Mouse (Mus musculus) intestine, embryonic 15.5 days (tissue): ENCODE measurements at regions not wholly inside any gene's neighbourhood (a gene's known extent, or its start where the extent isn't known, plus 50 kb on each side); places are given as distances from the start of the nearest gene placed in this dataset.
"Not testable (repeated sequence)": the region's sequence is repeated elsewhere in the genome, so short reads cannot be mapped to it uniquely, and the experiment has no call there.

ENCODE experiments used
- ATAC-seq: fragments of 200-750 bp; cut with Nextera tagmentation; 2 replicates; pipeline ENCODE4 v1.8.0; 2017; ENCODE audit warnings: moderate TSS enrichment, moderate library complexity
- H3K27ac ChIP-seq: fragments of 300-500 bp; sonication (generic); 2 replicates; pipeline ENCODE4 v1.5.1; 2015; ENCODE audit warnings: mild to moderate bottlenecking, inconsistent platforms
- H3K27me3 ChIP-seq: fragments of 300-500 bp; sonication (generic); replicated peaks from 2 replicates; pipeline ENCODE4 v1.6.1; 2015; ENCODE audit warnings: inconsistent platforms
- H3K36me3 ChIP-seq: fragments of 300-500 bp; sonication (generic); 2 replicates; pipeline ENCODE4 v1.6.1; 2015; ENCODE audit warnings: inconsistent platforms
- H3K4me1 ChIP-seq: fragments of 300-500 bp; sonication (generic); replicated peaks from 2 replicates; pipeline ENCODE4 v1.6.1; 2015; ENCODE audit warnings: inconsistent platforms
- H3K4me2 ChIP-seq: fragments of 300-500 bp; sonication (generic); replicated peaks from 2 replicates; pipeline ENCODE4 v1.6.1; 2015; ENCODE audit warnings: mild to moderate bottlenecking, inconsistent platforms
- H3K4me3 ChIP-seq: fragments of 300-500 bp; sonication (generic); replicated peaks from 2 replicates; pipeline ENCODE4 v1.5.1; 2015; ENCODE audit warnings: inconsistent platforms
- H3K9ac ChIP-seq: fragments of 300-500 bp; sonication (generic); 2 replicates; pipeline ENCODE4 v1.6.1; 2015; ENCODE audit warnings: inconsistent platforms
- H3K9me3 ChIP-seq: fragments of 300-500 bp; sonication (generic); 2 replicates; pipeline ENCODE4 v1.6.1; 2016; ENCODE audit warnings: inconsistent platforms
- WGBS: fragments of 180-500 bp; shearing (Covaris S2); methylation state at CpG from one replicate; pipeline ENCODE4 v1.1.7; 2015; 5-methylcytosine and 5-hydroxymethylcytosine counted together

DNA sequence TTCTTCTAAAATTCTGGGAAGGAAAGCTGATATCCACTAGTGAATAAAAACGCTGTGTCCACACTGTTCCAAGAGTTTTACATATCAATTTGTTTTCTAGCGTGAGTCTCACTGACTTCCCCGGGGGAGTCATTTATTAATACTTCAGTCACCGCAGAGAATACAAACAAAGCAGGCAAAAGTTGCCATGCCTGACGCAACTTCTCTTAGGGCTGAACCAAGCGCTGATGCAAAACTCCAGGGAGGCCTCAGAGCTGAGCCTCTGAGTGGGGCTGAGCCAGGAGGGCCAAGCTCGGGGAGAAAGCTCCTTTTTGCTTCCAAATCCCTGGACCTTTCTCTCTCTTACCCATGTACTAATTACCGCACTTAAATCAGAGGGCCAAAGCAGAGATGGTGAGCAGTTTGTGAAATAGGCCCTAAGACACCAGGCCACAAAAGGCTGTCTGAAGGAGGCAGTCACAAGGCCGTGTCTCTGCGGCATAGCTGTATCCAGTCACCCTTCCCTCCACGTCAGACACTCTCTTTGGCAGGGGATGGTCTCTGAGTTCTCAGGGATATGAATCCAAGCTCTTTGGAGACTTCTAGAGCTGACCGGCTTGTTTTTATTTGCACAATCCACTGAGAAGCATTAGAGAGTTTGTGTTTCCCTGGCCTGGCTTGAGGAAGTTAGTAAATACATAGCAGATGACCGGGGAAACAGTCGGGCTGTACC lies 260.2 kb upstream of the Jarid2 start:
- ATAC-seq: no peak
- no peaks in the 10 kb centered on the region for H3K36me3 ChIP-seq
- no peak overlapping the region for H3K27ac ChIP-seq
- H3K9ac ChIP-seq: no peak overlapping the region
- H3K4me2 ChIP-seq: no peak overlapping the region
- no peaks in the 10 kb centered on the region for H3K27me3 ChIP-seq
- H3K4me1 ChIP-seq: no peaks in the 10 kb centered on the region
- WGBS: 78% methylated on average over 14 of the region's 14 CpGs
- H3K9me3 ChIP-seq: no peaks in the 10 kb centered on the region
- no peak overlapping the region for H3K4me3 ChIP-seq

DNA sequence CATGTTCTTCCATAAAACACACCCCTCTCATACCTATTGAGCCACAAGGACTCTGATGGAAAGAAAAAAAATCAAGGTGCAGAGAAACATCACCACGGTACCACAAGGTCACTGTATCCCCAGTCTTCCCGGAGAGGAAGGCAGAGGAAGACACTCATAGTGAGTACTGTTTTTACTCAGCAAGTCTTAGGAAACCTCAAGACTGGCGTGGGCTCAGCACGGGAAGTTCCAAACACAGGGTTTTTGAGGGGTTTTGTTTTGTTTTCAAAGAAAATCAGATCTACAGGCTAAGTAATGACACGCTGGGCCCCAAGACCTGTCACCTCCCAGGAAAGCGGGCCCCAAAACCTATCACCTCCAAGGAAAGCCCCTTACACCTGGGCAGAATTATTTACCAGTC lies 259.6 kb upstream of the Jarid2 start:
- 84% methylated on average over 6 of the region's 6 CpGs for WGBS
- Histone ChIP-seq H3K4me3 (no peak overlapping the region), H3K36me3 (no peaks in the 10 kb centered on the region), H3K27ac (no peak overlapping the region), H3K9ac (no peak overlapping the region), H3K27me3 (no peaks in the 10 kb centered on the region), H3K4me1 (no peaks in the 10 kb centered on the region), H3K4me2 (no peak overlapping the region), H3K9me3 (no peaks in the 10 kb centered on the region)
- ATAC-seq: no peak

DNA sequence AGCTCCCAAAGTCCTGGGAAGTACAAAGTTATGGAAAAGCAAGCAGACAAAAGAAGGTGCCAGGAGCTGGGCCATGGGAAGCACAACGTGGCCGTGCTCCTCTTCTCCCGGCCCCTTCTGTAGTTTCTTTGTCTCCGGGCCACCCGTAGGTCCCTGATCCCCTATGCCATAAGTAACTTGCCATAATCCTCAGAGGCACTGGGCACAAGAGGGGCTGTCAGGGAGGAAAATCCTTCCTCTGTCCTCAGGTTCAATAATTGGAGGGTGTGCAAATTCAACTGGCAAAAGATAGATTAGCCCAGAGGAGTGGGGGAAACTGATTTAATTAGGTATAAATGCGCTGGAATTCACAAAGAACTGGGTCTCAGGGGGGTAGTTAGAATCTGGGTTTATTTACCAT lies 256.1 kb upstream of the Jarid2 start:
- ATAC-seq: no peak
- Histone ChIP-seq H3K4me3 (no peak overlapping the region), H3K4me2 (no peak overlapping the region), H3K27ac (no peak overlapping the region), H3K4me1 (no peaks in the 10 kb centered on the region), H3K9me3 (no peaks in the 10 kb centered on the region), H3K36me3 (no peaks in the 10 kb centered on the region), H3K27me3 (no peaks in the 10 kb centered on the region), H3K9ac (no peak overlapping the region)
- 67% methylated on average over 6 of the region's 6 CpGs for WGBS

DNA sequence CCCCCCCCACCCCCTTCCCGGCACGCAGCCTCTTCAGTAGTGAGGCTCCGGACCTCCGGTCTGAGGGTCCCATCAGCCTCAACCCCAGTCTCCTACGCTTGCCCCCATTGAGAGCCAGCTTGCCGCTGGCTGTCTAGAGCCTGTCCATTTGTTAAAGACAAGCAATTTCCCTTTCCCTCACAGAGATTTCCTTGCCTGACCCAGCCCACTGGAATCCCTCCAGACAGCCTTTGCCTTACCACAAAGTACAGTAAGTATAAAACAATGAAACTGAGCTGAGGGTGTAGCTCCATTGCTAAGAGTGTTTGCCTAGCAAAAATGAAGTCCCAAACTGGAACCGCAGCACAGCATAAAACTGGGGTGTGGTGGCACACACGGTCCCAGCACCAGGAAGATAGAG lies 252.4 kb upstream of the Jarid2 start:
- H3K4me1 ChIP-seq: no peaks in the 10 kb centered on the region
- no peak overlapping the region for H3K9ac ChIP-seq
- no peak overlapping the region for H3K4me3 ChIP-seq
- no peaks in the 10 kb centered on the region for H3K36me3 ChIP-seq
- H3K27me3 ChIP-seq: no peaks in the 10 kb centered on the region
- H3K9me3 ChIP-seq: no peaks in the 10 kb centered on the region
- no peak overlapping the region for H3K4me2 ChIP-seq
- H3K27ac ChIP-seq: no peak overlapping the region
- WGBS: 46% methylated on average over 8 of the region's 8 CpGs
- no peak for ATAC-seq

DNA sequence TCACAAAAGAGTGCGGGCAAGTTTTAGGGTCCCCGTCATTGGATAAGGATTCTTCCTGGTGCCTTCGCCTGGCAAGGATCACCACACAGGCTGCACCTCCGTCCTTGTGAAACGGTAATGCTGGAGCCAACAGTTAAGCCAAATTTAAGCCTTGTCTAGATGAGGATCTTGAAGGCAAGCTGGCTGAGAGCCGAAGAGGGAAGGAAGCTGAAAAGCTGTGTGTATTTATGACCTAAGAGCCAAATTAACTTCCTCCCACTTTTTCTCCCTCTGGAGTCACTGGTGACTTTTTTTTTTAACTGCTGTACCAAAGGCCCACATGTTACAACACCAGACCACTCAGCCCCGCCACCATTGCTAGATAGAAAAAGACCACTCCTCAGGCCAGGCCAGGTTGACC lies 249.1 kb upstream of the Jarid2 start:
- Histone ChIP-seq H3K9me3 (no peaks in the 10 kb centered on the region), H3K36me3 (no peaks in the 10 kb centered on the region), H3K27ac (no peak overlapping the region), H3K9ac (no peak overlapping the region), H3K27me3 (no peaks in the 10 kb centered on the region), H3K4me2 (no peak overlapping the region), H3K4me3 (no peak overlapping the region), H3K4me1 (peaks cover 4% of the 10 kb centered on the region; the same call in 1 of the 2 replicates)
- WGBS: 67% methylated on average over 7 of the region's 7 CpGs
- ATAC-seq: no peak

DNA sequence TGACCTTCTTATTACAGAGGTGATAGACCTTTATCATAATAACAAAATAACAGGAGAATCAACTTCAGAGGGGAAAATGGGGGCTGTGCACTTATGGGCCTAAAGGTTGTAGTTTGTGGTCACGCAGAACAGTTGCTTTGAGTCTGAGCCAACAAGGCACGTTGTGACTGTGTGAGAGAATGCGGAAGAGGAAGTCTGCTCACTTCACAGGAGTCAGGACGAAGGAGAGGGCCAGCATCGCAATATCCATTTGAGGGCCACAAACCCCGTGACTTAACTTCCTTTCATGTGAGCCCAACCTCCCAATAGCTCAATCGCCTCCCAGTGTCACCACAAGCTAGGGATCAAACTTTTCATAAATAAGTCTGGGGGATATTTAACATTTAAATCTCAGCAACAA lies 246.6 kb upstream of the Jarid2 start:
- no peaks in the 10 kb centered on the region for H3K27me3 ChIP-seq
- no peak for ATAC-seq
- no peaks in the 10 kb centered on the region for H3K9me3 ChIP-seq
- WGBS: 84% methylated on average over 7 of the region's 7 CpGs
- H3K4me2 ChIP-seq: no peak overlapping the region
- no peaks in the 10 kb centered on the region for H3K36me3 ChIP-seq
- H3K4me3 ChIP-seq: no peak overlapping the region
- peaks cover 6% of the 10 kb centered on the region; the same call in 1 of the 2 replicates for H3K4me1 ChIP-seq
- H3K27ac ChIP-seq: no peak overlapping the region
- H3K9ac ChIP-seq: no peak overlapping the region

DNA sequence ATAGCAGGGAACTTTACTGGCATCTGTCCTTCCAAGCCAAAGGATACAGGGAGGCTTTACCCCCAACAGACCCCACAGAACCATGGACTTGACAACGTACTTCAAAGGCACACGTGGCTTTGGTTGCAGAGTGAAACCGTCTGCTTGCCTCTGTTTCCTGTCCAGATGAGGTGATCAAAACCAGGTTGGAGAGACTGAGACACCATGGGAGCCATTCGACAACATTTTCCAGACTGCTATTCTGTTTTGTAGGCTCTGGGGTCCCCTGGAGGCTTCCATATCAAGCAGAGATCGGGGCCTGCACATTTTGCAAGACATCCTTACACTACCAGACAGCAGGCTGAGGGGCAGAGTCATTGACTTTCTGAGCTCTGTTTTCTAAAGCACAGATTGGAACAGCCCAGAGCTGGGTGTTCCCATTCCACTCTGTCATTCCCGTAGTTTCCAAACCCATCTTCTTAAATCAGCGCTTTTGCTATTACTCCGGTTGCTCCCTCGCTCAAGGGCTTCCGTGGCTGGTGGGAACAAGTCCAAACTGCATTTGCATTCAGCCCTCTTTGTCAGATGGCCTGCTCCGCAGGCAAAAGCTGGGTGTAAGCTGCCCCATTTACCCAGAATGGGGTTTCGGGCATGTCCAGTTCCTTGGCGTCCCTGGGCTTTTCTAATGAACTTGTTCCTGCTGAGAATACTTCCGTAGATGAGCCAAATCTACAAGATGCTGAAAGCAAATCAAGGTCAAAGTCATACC lies 244.5 kb upstream of the Jarid2 start:
- Histone ChIP-seq H3K27me3 (no peaks in the 10 kb centered on the region), H3K27ac (no peak overlapping the region), H3K4me3 (no peak overlapping the region), H3K9me3 (no peaks in the 10 kb centered on the region), H3K36me3 (no peaks in the 10 kb centered on the region), H3K4me1 (peaks cover 6% of the 10 kb centered on the region; the same call in 1 of the 2 replicates), H3K4me2 (no peak overlapping the region), H3K9ac (no peak overlapping the region)
- no peak for ATAC-seq
- WGBS: 52% methylated on average over 14 of the region's 14 CpGs

DNA sequence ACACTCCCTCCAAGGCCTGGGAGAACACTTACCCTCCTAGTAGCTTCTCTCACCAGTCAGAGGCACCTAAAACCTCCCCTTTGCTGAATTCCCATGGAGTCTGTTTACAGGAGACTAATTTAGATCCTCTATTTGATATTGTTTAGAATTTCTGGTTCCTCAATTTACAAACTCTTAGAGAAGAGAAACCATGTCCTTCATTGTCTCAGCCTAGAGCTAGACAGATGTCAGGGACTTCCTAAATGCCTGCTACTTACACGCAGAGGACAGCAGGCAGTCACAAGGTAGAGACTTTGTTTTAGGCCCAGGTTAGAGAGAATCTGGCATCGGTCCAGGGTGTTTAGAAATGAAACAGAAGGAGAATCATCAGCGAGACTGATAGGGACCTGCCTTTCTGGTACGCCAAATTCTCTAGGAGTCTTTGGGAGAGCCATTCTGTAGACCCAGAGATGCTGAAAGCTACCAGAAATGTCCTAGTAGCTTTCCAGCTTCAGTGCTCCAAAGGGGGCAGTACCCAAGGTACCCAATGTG lies 238.3 kb upstream of the Jarid2 start:
- no peak overlapping the region for H3K4me2 ChIP-seq
- H3K4me3 ChIP-seq: no peak overlapping the region
- no peak overlapping the region for H3K9ac ChIP-seq
- H3K4me1 ChIP-seq: no peaks in the 10 kb centered on the region; the same call in 1 of the 2 replicates
- H3K9me3 ChIP-seq: no peaks in the 10 kb centered on the region
- H3K36me3 ChIP-seq: no peaks in the 10 kb centered on the region
- H3K27ac ChIP-seq: no peak overlapping the region
- 51% methylated on average over 4 of the region's 4 CpGs for WGBS
- H3K27me3 ChIP-seq: no peaks in the 10 kb centered on the region
- no peak for ATAC-seq

DNA sequence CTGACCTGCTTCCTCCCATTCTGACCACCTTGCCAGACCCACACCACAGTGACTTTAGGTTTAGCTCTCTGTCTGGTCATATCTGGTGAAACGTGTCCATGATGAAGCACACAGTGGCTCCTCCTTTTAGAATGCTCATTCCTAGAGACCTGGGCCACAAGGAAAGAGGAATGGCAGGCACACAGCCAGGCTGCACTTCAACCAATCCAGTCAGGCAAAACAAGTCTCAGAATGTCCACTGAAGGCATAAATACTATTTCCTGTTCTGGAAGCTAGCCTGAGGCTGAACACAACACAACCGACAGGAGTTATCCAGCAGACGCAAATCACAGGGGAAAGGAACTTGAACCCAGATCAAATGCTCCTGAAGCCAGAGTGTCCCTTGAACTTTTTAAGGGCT lies 235.4 kb upstream of the Jarid2 start:
- 46% methylated on average over 3 of the region's 3 CpGs for whole genome bisulfite sequencing
- Histone ChIP-seq H3K27me3 (no peaks in the 10 kb centered on the region), H3K9me3 (no peaks in the 10 kb centered on the region), H3K27ac (no peak overlapping the region), H3K4me1 (no peaks in the 10 kb centered on the region; the same call in 1 of the 2 replicates), H3K4me3 (no peak overlapping the region), H3K4me2 (no peak overlapping the region), H3K9ac (no peak overlapping the region), H3K36me3 (no peaks in the 10 kb centered on the region)
- ATAC-seq: no peak

DNA sequence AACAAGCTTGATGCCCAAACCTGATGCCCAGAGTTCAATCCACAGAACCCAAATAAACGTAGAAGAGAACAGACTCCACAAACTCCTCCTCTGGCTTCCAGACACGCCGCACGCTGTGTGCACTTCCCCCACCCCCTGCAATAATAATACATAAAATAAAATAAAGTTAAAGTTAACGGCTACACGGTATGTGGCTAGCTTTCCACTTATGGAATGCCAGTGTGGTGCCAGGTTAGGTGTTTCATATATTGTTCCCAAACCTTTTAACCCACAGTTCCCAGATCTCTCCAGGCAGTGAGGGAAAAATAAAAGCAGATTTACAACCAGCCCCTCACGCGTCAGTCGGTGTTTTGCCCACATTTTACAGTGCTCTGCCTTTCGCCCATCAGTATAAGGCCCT lies 233.8 kb upstream of the Jarid2 start:
- WGBS: 75% methylated on average over 10 of the region's 10 CpGs
- ATAC-seq: no peak

DNA sequence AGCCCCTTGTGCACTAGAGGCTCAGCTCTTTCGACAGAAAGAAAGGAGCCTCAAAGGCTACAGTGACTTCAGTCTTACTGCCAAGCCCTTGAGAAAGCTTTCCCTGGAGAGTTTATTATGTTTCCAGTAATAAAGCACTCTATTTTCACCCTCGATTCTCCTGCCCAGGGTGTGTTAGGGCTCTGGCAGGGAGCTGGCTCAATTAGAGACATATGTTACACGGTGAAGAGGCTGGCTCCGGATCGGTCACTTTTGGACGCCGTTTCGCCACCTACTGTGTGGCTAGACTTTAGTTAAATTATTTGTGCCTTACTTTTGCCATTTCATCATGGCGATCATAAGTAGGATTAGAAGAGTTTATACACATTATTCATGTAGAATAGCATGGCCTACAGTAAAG lies 232.7 kb upstream of the Jarid2 start:
- Histone ChIP-seq H3K4me1 (peaks cover 2% of the 10 kb centered on the region), H3K9me3 (no peaks in the 10 kb centered on the region), H3K4me3 (no peak overlapping the region), H3K4me2 (no peak overlapping the region), H3K27me3 (no peaks in the 10 kb centered on the region), H3K36me3 (no peaks in the 10 kb centered on the region), H3K27ac (no peak overlapping the region), H3K9ac (no peak overlapping the region)
- no peak for ATAC-seq
- 64% methylated on average over 9 of the region's 9 CpGs for WGBS

More for the DNA sequence above, 233.8 kb upstream of the Jarid2 start:
- no peak overlapping the region for H3K27ac ChIP-seq
- H3K4me1 ChIP-seq: no peaks in the 10 kb centered on the region; the same call in 1 of the 2 replicates
- no peaks in the 10 kb centered on the region for H3K9me3 ChIP-seq
- H3K36me3 ChIP-seq: no peaks in the 10 kb centered on the region
- H3K27me3 ChIP-seq: no peaks in the 10 kb centered on the region
- H3K4me3 ChIP-seq: no peak overlapping the region
- H3K9ac ChIP-seq: no peak overlapping the region
- H3K4me2 ChIP-seq: no peak overlapping the region

DNA sequence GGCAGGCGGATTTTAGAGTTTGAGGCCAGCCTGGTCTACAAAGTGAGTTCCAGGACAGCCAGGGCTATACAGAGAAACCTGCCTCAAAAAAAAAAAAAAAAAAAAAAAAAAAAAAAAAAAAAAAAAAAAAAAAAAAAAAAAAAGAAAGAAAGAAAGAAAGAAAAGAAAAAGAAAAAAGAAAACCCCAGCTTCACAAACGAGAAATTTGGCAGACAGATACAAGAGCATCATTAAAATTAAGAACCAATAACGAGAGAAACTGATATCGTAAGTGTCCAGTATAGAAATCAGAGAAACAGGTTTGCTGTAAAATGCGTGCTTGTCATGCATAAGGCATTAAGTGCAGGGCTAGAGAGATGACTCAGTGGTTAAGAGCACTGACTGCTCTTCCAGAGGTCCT lies 228.4 kb upstream of the Jarid2 start:
- not testable (repeated sequence) for H3K9ac ChIP-seq, H3K4me3 ChIP-seq, H3K4me2 ChIP-seq, H3K9me3 ChIP-seq, ATAC-seq, H3K27ac ChIP-seq, H3K36me3 ChIP-seq, H3K27me3 ChIP-seq
- H3K4me1 ChIP-seq: peaks cover 17% of the 10 kb centered on the region
- WGBS: 85% methylated on average over 5 of the region's 5 CpGs
